Mouse (Mus musculus): ENCODE measurements at regions not wholly inside any gene's neighbourhood (a gene's known extent, or its start where the extent isn't known, plus 50 kb on each side); places are given as distances from the start of the nearest gene placed in this dataset.

DNA sequence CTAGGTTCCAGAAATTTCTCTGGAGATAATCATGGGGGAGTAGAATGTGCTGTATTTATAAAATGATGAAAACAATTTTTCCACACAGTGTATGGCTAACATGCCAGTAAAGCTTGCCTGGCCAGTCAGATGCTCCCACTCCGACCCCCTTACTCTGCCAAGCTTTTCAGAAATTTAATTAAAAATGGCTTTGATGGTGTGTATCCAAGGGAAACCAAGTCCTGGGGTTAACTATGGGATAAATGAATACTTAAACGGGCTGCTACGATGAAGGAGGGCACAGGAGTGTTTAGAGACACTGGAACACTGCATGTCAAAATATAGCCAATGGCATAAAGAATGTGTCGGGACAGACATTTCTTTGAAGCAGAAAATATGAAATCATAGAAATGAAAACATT lies 108.7 kb downstream of the Kdr start:
- Histone ChIP-seq H3K4me1 (replicated peaks; ENCODE audit: control insufficient read depth, insufficient read depth, low read length) (no peaks in the 10 kb centered on the region), H3K4me2 (replicated peaks; ENCODE audit: low read depth) (no peak overlapping the region), H3K4me3 (ENCODE audit: low read depth, low read length) (no peak overlapping the region), H3K9ac (ENCODE audit: low read depth, low read length) (no peak overlapping the region), H3K27ac (ENCODE audit: low read depth, low read length) (no peak overlapping the region), H3K9me3 (ENCODE audit: control insufficient read depth) (no peaks in the 10 kb centered on the region), H3K27me3 (replicated peaks; ENCODE audit: control insufficient read depth, insufficient read depth, low read length) (no peaks in the 10 kb centered on the region), H3K36me3 (ENCODE audit: control insufficient read depth, insufficient read depth) (no peaks in the 10 kb centered on the region)
- no peak for ATAC-seq
- WGBS: 85% methylated on average over 4 of the region's 4 CpGs
- TF ChIP-seq CTCF (IDR thresholded peaks at IDR 0.05; ENCODE audit: low read depth): no peak

DNA sequence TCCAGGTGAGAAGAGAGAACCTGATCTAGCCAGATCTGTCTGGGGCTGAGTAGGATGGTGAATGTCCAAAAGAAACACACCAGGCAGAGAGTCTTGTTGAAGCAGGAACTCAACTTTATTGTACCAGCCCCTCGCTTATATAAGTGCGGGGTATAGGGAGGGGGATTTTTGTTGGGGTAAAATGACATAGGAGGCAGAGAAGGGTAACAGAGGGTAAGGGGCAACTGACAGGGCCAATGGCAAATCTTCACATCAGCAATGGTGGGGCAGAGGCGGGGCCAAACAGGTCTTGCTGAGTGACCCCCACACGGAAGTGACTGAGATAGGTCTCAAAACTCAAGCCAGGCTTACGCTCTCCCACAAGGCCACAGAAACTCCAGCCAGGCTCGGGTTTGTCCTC lies 113.2 kb downstream of the Kdr start:
- no peak overlapping the region for H3K9ac ChIP-seq (ENCODE audit: low read depth, low read length)
- TF ChIP-seq CTCF (IDR thresholded peaks at IDR 0.05; ENCODE audit: low read depth): no peak
- WGBS: 93% methylated on average over 6 of the region's 6 CpGs
- no peak for ATAC-seq
- H3K4me1 ChIP-seq (replicated peaks; ENCODE audit: control insufficient read depth, insufficient read depth, low read length): no peaks in the 10 kb centered on the region
- no peaks in the 10 kb centered on the region for H3K27me3 ChIP-seq (replicated peaks; ENCODE audit: control insufficient read depth, insufficient read depth, low read length)
- no peaks in the 10 kb centered on the region for H3K9me3 ChIP-seq (ENCODE audit: control insufficient read depth)
- H3K4me3 ChIP-seq (ENCODE audit: low read depth, low read length): no peak overlapping the region
- H3K27ac ChIP-seq (ENCODE audit: low read depth, low read length): no peak overlapping the region
- H3K36me3 ChIP-seq (ENCODE audit: control insufficient read depth, insufficient read depth): no peaks in the 10 kb centered on the region
- H3K4me2 ChIP-seq (replicated peaks; ENCODE audit: low read depth): no peak overlapping the region

- WGBS: 65% methylated on average over 6 of the region's 6 CpGs
- Histone ChIP-seq H3K4me1 (replicated peaks; ENCODE audit: control insufficient read depth, insufficient read depth, low read length) (no peaks in the 10 kb centered on the region), H3K27me3 (replicated peaks; ENCODE audit: control insufficient read depth, insufficient read depth, low read length) (no peaks in the 10 kb centered on the region), H3K4me2 (replicated peaks; ENCODE audit: low read depth) (no peak overlapping the region), H3K4me3 (ENCODE audit: low read depth, low read length) (no peak overlapping the region), H3K9ac (ENCODE audit: low read depth, low read length) (no peak overlapping the region), H3K36me3 (ENCODE audit: control insufficient read depth, insufficient read depth) (no peaks in the 10 kb centered on the region), H3K27ac (ENCODE audit: low read depth, low read length) (no peak overlapping the region), H3K9me3 (ENCODE audit: control insufficient read depth) (no peaks in the 10 kb centered on the region)
- ATAC-seq: no peak
- TF ChIP-seq CTCF (IDR thresholded peaks at IDR 0.05; ENCODE audit: low read depth): no peak
These were observed 114.9 kb downstream of the Kdr start for GRCm38 (mm10) chr5:75863358-75863757.

DNA sequence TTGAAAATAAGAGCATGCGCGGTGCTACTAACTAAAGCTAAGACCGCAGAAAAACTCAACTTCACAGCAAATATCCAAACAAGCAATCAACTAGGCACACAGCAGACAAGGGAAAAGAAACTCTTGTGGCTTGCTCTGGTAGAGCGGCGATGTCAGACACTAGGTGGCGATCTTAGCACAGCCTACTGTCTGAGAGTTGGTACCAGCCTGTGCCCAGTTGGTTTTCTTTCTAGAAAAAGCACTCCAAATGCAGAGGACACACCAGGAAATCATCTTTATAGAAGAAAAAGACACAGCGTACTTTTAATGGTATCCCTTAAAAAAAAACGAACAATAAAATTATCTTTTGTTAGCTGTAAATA lies 115.6 kb downstream of the Kdr start:
- H3K27ac ChIP-seq (ENCODE audit: low read depth, low read length): no peak overlapping the region
- H3K36me3 ChIP-seq (ENCODE audit: control insufficient read depth, insufficient read depth): no peaks in the 10 kb centered on the region
- H3K9ac ChIP-seq (ENCODE audit: low read depth, low read length): no peak overlapping the region
- no peaks in the 10 kb centered on the region for H3K9me3 ChIP-seq (ENCODE audit: control insufficient read depth)
- H3K4me3 ChIP-seq (ENCODE audit: low read depth, low read length): no peak overlapping the region
- no peak for ATAC-seq
- peak; percentile 91 for TF ChIP-seq CTCF (IDR thresholded peaks at IDR 0.05; ENCODE audit: low read depth)
- no peak overlapping the region for H3K4me2 ChIP-seq (replicated peaks; ENCODE audit: low read depth)
- no peaks in the 10 kb centered on the region for H3K4me1 ChIP-seq (replicated peaks; ENCODE audit: control insufficient read depth, insufficient read depth, low read length)
- H3K27me3 ChIP-seq (replicated peaks; ENCODE audit: control insufficient read depth, insufficient read depth, low read length): no peaks in the 10 kb centered on the region
- 16% methylated on average over 8 of the region's 8 CpGs for WGBS

- Histone ChIP-seq H3K36me3 (ENCODE audit: control insufficient read depth, insufficient read depth) (no peaks in the 10 kb centered on the region), H3K27ac (ENCODE audit: low read depth, low read length) (no peak overlapping the region), H3K4me2 (replicated peaks; ENCODE audit: low read depth) (no peak overlapping the region), H3K9me3 (ENCODE audit: control insufficient read depth) (no peaks in the 10 kb centered on the region), H3K27me3 (replicated peaks; ENCODE audit: control insufficient read depth, insufficient read depth, low read length) (no peaks in the 10 kb centered on the region), H3K9ac (ENCODE audit: low read depth, low read length) (no peak overlapping the region), H3K4me3 (ENCODE audit: low read depth, low read length) (no peak overlapping the region), H3K4me1 (replicated peaks; ENCODE audit: control insufficient read depth, insufficient read depth, low read length) (no peaks in the 10 kb centered on the region)
- no peak for ATAC-seq
- no peak for TF ChIP-seq CTCF (IDR thresholded peaks at IDR 0.05; ENCODE audit: low read depth)
- WGBS: 51% methylated on average over 8 of the region's 8 CpGs
These were observed 116.2 kb downstream of the Kdr start for GRCm38 (mm10) chr5:75861916-75862629.

- Histone ChIP-seq H3K4me3 (ENCODE audit: low read depth, low read length) (no peak overlapping the region), H3K9ac (ENCODE audit: low read depth, low read length) (no peak overlapping the region), H3K9me3 (ENCODE audit: control insufficient read depth) (no peaks in the 10 kb centered on the region), H3K27ac (ENCODE audit: low read depth, low read length) (no peak overlapping the region), H3K4me2 (replicated peaks; ENCODE audit: low read depth) (no peak overlapping the region), H3K27me3 (replicated peaks; ENCODE audit: control insufficient read depth, insufficient read depth, low read length) (no peaks in the 10 kb centered on the region), H3K4me1 (replicated peaks; ENCODE audit: control insufficient read depth, insufficient read depth, low read length) (no peaks in the 10 kb centered on the region), H3K36me3 (ENCODE audit: control insufficient read depth, insufficient read depth) (no peaks in the 10 kb centered on the region)
- no peak for TF ChIP-seq CTCF (IDR thresholded peaks at IDR 0.05; ENCODE audit: low read depth)
- no peak for ATAC-seq
- WGBS: 80% methylated on average over 8 of the region's 8 CpGs
These were observed 118.9 kb downstream of the Kdr start for GRCm38 (mm10) chr5:75859316-75859836.

Measured in intestine, postnatal 0 days (tissue).